Mouse (Mus musculus): ENCODE data around the gene Gm16867. TPM values are rescaled to one million over a fixed set of nuclear protein-coding genes. Genes with fewer than 3 reads are reported as not detected.
"Not testable (repeated sequence)": the region's sequence is repeated elsewhere in the genome, so short reads cannot be mapped to it uniquely, and the experiment has no call there.

Gm16867 gene
- total and polyA plus RNA-seq, 3 experiments: 0.90 to 40.3 TPM; not detected in 1

DNA sequence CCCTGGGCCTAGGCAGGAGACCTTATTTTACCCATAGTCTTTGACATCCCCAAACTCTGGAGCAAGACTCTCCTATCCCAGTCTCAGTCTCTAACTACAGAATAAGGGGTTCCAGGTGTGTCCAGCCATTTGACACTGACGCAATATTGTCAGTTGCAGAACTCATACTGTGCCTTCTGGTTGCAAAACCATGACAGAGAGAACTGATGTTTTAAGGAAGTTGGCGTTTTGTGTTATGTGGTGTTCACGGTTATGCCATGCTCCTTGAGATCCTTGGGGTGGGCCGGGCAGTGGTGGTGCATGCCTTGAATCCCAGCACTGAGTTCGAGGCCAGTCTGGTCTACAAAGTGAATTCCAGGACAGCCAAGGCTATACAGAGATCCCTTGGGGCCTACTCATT lies 45.5 kb downstream of the Gm16867 start:
- H3K9me3 ChIP-seq (replicated peaks); H3K4me3 ChIP-seq (ENCODE audit: low read depth, low read length); DNase-seq (ENCODE audit: low spot score); H3K36me3 ChIP-seq (replicated peaks); H3K27me3 ChIP-seq (ENCODE audit: insufficient read depth, low read length); H3K4me1 ChIP-seq (ENCODE audit: insufficient read depth, low read depth, low read length); ATAC-seq (ENCODE audit: extremely low read depth, insufficient number of reproducible peaks, low FRiP score, poor library complexity, severe bottlenecking): not testable (repeated sequence)

GRCm38 (mm10) chr14:69454640-69455039 lies 48.5 kb downstream of the Gm16867 start:
- DNase-seq (ENCODE audit: low spot score); H3K9me3 ChIP-seq (replicated peaks); ATAC-seq (ENCODE audit: extremely low read depth, insufficient number of reproducible peaks, low FRiP score, poor library complexity, severe bottlenecking): not testable (repeated sequence)

GRCm38 (mm10) chr14:69448845-69449244 lies 54.3 kb downstream of the Gm16867 start:
- not testable (repeated sequence) for H3K27me3 ChIP-seq (ENCODE audit: insufficient read depth, low read length); H3K4me3 ChIP-seq (ENCODE audit: low read depth, low read length); H3K9me3 ChIP-seq (replicated peaks); H3K36me3 ChIP-seq (replicated peaks); H3K4me1 ChIP-seq (ENCODE audit: insufficient read depth, low read depth, low read length); ATAC-seq (ENCODE audit: extremely low read depth, insufficient number of reproducible peaks, low FRiP score, poor library complexity, severe bottlenecking); DNase-seq (ENCODE audit: low spot score)

More at GRCm38 (mm10) chr14:69454640-69455039, 48.5 kb downstream of the Gm16867 start:
- H3K4me3 ChIP-seq (ENCODE audit: low read depth, low read length); H3K27me3 ChIP-seq (ENCODE audit: insufficient read depth, low read length); H3K4me1 ChIP-seq (ENCODE audit: insufficient read depth, low read depth, low read length); H3K36me3 ChIP-seq (replicated peaks): not testable (repeated sequence)

GRCm38 (mm10) chr14:69447006-69447405 lies 56.2 kb downstream of the Gm16867 start:
- H3K9me3 ChIP-seq (replicated peaks); H3K36me3 ChIP-seq (replicated peaks); ATAC-seq (ENCODE audit: extremely low read depth, insufficient number of reproducible peaks, low FRiP score, poor library complexity, severe bottlenecking); DNase-seq (ENCODE audit: low spot score); H3K4me1 ChIP-seq (ENCODE audit: insufficient read depth, low read depth, low read length); H3K4me3 ChIP-seq (ENCODE audit: low read depth, low read length); H3K27me3 ChIP-seq (ENCODE audit: insufficient read depth, low read length): not testable (repeated sequence)

DNA sequence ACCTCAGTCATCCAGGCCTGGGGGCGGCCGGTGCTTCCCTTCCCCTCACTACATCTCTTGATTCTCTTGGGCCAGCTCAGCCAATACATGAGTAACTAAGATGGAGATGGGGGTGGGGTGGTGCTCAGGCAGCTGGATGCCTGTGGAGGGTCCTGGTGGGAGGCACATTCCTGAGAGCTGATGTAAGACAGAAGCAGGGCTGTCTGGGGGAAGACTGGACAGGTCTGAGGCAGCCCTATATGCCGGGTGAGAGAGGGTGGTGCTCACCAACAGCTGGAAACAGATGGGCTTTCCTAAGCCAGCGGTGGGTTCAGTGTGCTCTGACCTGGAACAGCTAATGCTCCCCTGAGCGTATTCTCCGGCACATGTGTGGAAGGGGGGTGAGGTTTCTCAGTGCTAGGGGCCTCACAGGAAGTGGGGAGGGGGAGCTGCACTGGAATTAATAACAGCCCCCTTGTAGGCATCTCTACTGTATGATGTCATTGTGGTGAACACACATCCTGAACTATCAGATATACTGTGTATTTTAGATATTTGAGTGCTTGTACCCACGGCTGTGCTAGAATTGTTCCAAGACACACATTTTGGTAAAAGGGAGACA lies 60.0 kb downstream of the Gm16867 start:
- H3K4me3 ChIP-seq (ENCODE audit: low read depth, low read length); H3K27me3 ChIP-seq (ENCODE audit: insufficient read depth, low read length); H3K4me1 ChIP-seq (ENCODE audit: insufficient read depth, low read depth, low read length); DNase-seq (ENCODE audit: low spot score); H3K36me3 ChIP-seq (replicated peaks); ATAC-seq (ENCODE audit: extremely low read depth, insufficient number of reproducible peaks, low FRiP score, poor library complexity, severe bottlenecking); H3K9me3 ChIP-seq (replicated peaks): not testable (repeated sequence)

- not testable (repeated sequence) for H3K9me3 ChIP-seq (replicated peaks); DNase-seq (ENCODE audit: low spot score); ATAC-seq (ENCODE audit: extremely low read depth, insufficient number of reproducible peaks, low FRiP score, poor library complexity, severe bottlenecking); H3K4me3 ChIP-seq (ENCODE audit: low read depth, low read length); H3K4me1 ChIP-seq (ENCODE audit: insufficient read depth, low read depth, low read length); H3K36me3 ChIP-seq (replicated peaks); H3K27me3 ChIP-seq (ENCODE audit: insufficient read depth, low read length)
Observed at GRCm38 (mm10) chr14:69440955-69441354, 62.2 kb downstream of the Gm16867 start.

DNA sequence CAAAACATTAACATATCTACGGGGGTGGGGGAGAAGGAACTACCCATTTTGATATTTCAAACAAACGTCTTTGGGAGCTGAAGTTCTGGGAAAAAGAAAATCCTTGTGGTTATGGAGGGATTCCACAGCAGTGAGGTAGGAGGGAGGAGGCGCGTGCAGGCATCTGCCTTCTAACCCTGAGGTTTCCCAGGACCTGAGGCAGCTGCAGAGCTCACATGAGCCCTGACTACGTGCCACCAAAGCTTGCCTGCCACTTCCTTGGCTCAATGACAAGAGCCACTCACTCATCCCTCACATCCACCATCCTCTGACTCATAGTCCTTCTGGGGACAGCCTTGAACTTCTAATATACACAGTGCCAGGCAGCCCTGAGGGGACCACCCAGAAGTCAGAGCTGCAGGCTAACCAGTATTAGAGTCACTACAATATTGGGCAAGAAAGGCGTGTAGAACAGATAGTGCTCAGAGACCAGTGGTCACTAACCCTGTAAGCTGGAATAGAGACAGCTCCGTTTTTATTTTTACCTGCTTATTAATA lies 64.4 kb downstream of the Gm16867 start:
- not testable (repeated sequence) for H3K9me3 ChIP-seq (replicated peaks); H3K27me3 ChIP-seq (ENCODE audit: insufficient read depth, low read length); ATAC-seq (ENCODE audit: extremely low read depth, insufficient number of reproducible peaks, low FRiP score, poor library complexity, severe bottlenecking); DNase-seq (ENCODE audit: low spot score); H3K4me3 ChIP-seq (ENCODE audit: low read depth, low read length); H3K4me1 ChIP-seq (ENCODE audit: insufficient read depth, low read depth, low read length); H3K36me3 ChIP-seq (replicated peaks)

DNA sequence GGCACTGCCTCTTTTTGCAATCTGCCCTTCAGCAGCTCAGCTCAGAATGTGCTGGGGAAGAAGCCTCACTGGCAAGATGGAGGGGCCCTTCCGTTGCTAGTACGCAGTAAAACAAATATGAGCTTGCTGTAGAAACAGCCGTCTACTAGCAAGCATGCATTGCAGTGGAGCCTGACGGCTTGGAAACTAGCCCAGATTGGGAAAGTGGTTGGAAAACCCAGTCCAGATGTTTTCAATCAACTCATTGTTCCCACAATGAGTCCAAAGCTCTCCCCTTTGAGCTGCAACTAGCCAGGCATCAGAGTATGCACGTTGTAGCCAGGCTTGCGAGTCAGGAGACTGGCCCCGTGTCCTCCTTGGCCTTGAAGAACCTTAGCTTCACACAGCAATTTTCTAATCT lies 82.2 kb downstream of the Gm16867 start:
- H3K36me3 ChIP-seq (replicated peaks); H3K4me1 ChIP-seq (ENCODE audit: insufficient read depth, low read depth, low read length); ATAC-seq (ENCODE audit: extremely low read depth, insufficient number of reproducible peaks, low FRiP score, poor library complexity, severe bottlenecking); H3K4me3 ChIP-seq (ENCODE audit: low read depth, low read length); H3K9me3 ChIP-seq (replicated peaks); DNase-seq (ENCODE audit: low spot score); H3K27me3 ChIP-seq (ENCODE audit: insufficient read depth, low read length): not testable (repeated sequence)

GRCm38 (mm10) chr14:69417545-69417944 lies 85.6 kb downstream of the Gm16867 start:
- H3K4me3 ChIP-seq (ENCODE audit: low read depth, low read length); H3K4me1 ChIP-seq (ENCODE audit: insufficient read depth, low read depth, low read length); ATAC-seq (ENCODE audit: extremely low read depth, insufficient number of reproducible peaks, low FRiP score, poor library complexity, severe bottlenecking); H3K27me3 ChIP-seq (ENCODE audit: insufficient read depth, low read length); DNase-seq (ENCODE audit: low spot score); H3K9me3 ChIP-seq (replicated peaks); H3K36me3 ChIP-seq (replicated peaks): not testable (repeated sequence)

Other genes starting within 250 kb of the Gm16867 start
- 0.23 TPM in 1 of 2 replicates, not detected in the other for gene Synb, start 209.1 kb downstream of the Gm16867 start, total RNA-seq (2014; fragmentation: Nextera tagmentation)
- gene Synb, start 209.1 kb downstream of the Gm16867 start, total RNA-seq (2017): 0.06 and 0.16 TPM in 2 replicates
- not detected in 2 replicates for gene Synb, start 209.1 kb downstream of the Gm16867 start, polyA plus RNA-seq (2012)
- not detected in 2 replicates for gene Gm27179, start 9.2 kb upstream of the Gm16867 start, total RNA-seq (2014; fragmentation: Nextera tagmentation)
- not detected in 2 replicates for gene Gm27179, start 9.2 kb upstream of the Gm16867 start, total RNA-seq (2017)
- not detected in 2 replicates for gene Gm27179, start 9.2 kb upstream of the Gm16867 start, polyA plus RNA-seq (2012)
- 8.2 and 8.5 TPM in 2 replicates for gene Entpd4b, start 52.1 kb upstream of the Gm16867 start, total RNA-seq (2014; fragmentation: Nextera tagmentation)
- gene Entpd4b, start 52.1 kb upstream of the Gm16867 start, total RNA-seq (2017): 6.1 and 6.8 TPM in 2 replicates
- gene Entpd4b, start 52.1 kb upstream of the Gm16867 start, polyA plus RNA-seq (2012): 1.7 and 2.1 TPM in 2 replicates

Data from G1E (cell line).